Mouse (Mus musculus) liver, embryonic 15.5 days (tissue): ENCODE data around the gene Rbm14. TPM values are rescaled to one million over a fixed set of nuclear protein-coding genes. Genes with fewer than 3 reads are reported as not detected.
"Not testable (repeated sequence)": the region's sequence is repeated elsewhere in the genome, so short reads cannot be mapped to it uniquely, and the experiment has no call there.

ENCODE experiments used
- ATAC-seq: fragments of 200-750 bp; cut with Nextera tagmentation; 2 replicates; pipeline ENCODE4 v1.8.0; 2017; ENCODE audit warnings: moderate number of reproducible peaks, mild to moderate bottlenecking, moderate library complexity; ENCODE audit not compliant: insufficient read depth
- H3K27ac ChIP-seq: fragments of 300-500 bp; sonication (generic); replicated peaks from 2 replicates; pipeline ENCODE4 v1.5.1; 2015; ENCODE audit warnings: mild to moderate bottlenecking, inconsistent platforms
- H3K27me3 ChIP-seq: fragments of 300-500 bp; sonication (generic); 2 replicates; pipeline ENCODE4 v1.6.1; 2015; ENCODE audit warnings: mild to moderate bottlenecking, inconsistent platforms
- H3K36me3 ChIP-seq: fragments of 300-500 bp; sonication (generic); replicated peaks from 2 replicates; pipeline ENCODE4 v1.6.1; 2015; ENCODE audit warnings: moderate library complexity, mild to moderate bottlenecking, inconsistent platforms
- H3K4me1 ChIP-seq: fragments of 300-500 bp; sonication (generic); replicated peaks from 2 replicates; pipeline ENCODE4 v1.6.1; 2015; ENCODE audit warnings: inconsistent platforms
- H3K4me2 ChIP-seq: fragments of 300-500 bp; sonication (generic); 2 replicates; pipeline ENCODE4 v1.6.1; 2015; ENCODE audit warnings: moderate library complexity, mild to moderate bottlenecking, inconsistent platforms
- H3K4me3 ChIP-seq: fragments of 300-500 bp; sonication (generic); replicated peaks from 2 replicates; pipeline ENCODE4 v1.5.1; 2015; ENCODE audit warnings: mild to moderate bottlenecking, inconsistent platforms
- H3K9ac ChIP-seq: fragments of 300-500 bp; sonication (generic); 2 replicates; pipeline ENCODE4 v1.6.1; 2015; ENCODE audit warnings: moderate library complexity, mild to moderate bottlenecking, inconsistent platforms
- H3K9me3 ChIP-seq: fragments of 300-500 bp; sonication (generic); replicated peaks from 2 replicates; pipeline ENCODE4 v1.6.1; 2016; ENCODE audit warnings: inconsistent platforms
- WGBS: fragments of 180-500 bp; shearing (Covaris S2); methylation state at CpG from one replicate; pipeline ENCODE4 v1.1.7; 2015; ENCODE audit warnings: mixed read lengths; ENCODE audit not compliant: insufficient replicate concordance; 5-methylcytosine and 5-hydroxymethylcytosine counted together
- polyA plus RNA-seq: library from polyadenylated mRNA; unstranded; fragments of >200 nt; fragmentation: Nextera tagmentation; extraction: Ambion mirVana; gene quantifications from 2 replicates; pipeline ENCODE4 v1.2.1, GENCODE M21; 2015

The Rbm14 gene
- polyA plus RNA-seq, 1 experiment from 2014 or later: 37.5 TPM

GRCm38 (mm10) chr19:4812334-4812949 is 1.0 kb upstream of the Rbm14 start:
- peak overlapping the region; percentile 94 for H3K27ac ChIP-seq
- H3K36me3 ChIP-seq, H3K9me3 ChIP-seq, H3K27me3 ChIP-seq, ATAC-seq: not testable (repeated sequence)
- H3K9ac ChIP-seq: peak overlapping the region; percentile 72
- H3K4me1 ChIP-seq: peaks cover 27% of the 10 kb centered on the region
- H3K4me3 ChIP-seq: peak overlapping the region; percentile 83
- 65% methylated on average over 8 of the region's 8 CpGs for WGBS
- peak overlapping the region; percentile 72 for H3K4me2 ChIP-seq

- Histone ChIP-seq H3K4me1 (peaks cover 32% of the 10 kb centered on the region), H3K9me3 (no peaks in the 10 kb centered on the region), H3K4me2 (peak overlapping the region; percentile 72), H3K27ac (peak overlapping the region; percentile 94), H3K9ac (peak overlapping the region; percentile 72), H3K27me3 (no peaks in the 10 kb centered on the region), H3K36me3 (no peaks in the 10 kb centered on the region), H3K4me3 (peak overlapping the region; percentile 83)
- no peak; the same call in 1 of the 2 replicates for ATAC-seq
- 3% methylated on average over 12 of the region's 12 CpGs for WGBS
These were observed 442 bp upstream of the Rbm14 start for GRCm38 (mm10) chr19:4811909-4812242.

- under 1% methylated on average over 17 of the region's 17 CpGs for WGBS
- ATAC-seq: no peak
- H3K9ac ChIP-seq: peak overlapping the region; percentile 82
These were observed 730 bp downstream of the Rbm14 start for GRCm38 (mm10) chr19:4810746-4811062.

GRCm38 (mm10) chr19:4810309-4810708 is 1.1 kb downstream of the Rbm14 start:
- Histone ChIP-seq H3K4me2 (peak overlapping the region; percentile 76), H3K4me1 (peaks cover 33% of the 10 kb centered on the region), H3K27me3 (no peaks in the 10 kb centered on the region), H3K9ac (peak overlapping the region; percentile 82), H3K36me3 (no peaks in the 10 kb centered on the region), H3K9me3 (no peaks in the 10 kb centered on the region), H3K4me3 (peak overlapping the region; percentile 83), H3K27ac (peak overlapping the region; percentile 94)
- WGBS: under 1% methylated on average over 14 of the region's 14 CpGs
- no peak for ATAC-seq

More at GRCm38 (mm10) chr19:4810746-4811062, 730 bp downstream of the Rbm14 start:
- Histone ChIP-seq H3K9me3 (no peaks in the 10 kb centered on the region), H3K4me2 (peak overlapping the region; percentile 76), H3K4me1 (peaks cover 32% of the 10 kb centered on the region), H3K36me3 (no peaks in the 10 kb centered on the region), H3K27ac (peak overlapping the region; percentile 94), H3K4me3 (peak overlapping the region; percentile 83), H3K27me3 (no peaks in the 10 kb centered on the region)

GRCm38 (mm10) chr19:4803283-4803682 is 8.2 kb downstream of the Rbm14 start:
- no peak for ATAC-seq
- peaks cover 34% of the 10 kb centered on the region for H3K4me1 ChIP-seq

GRCm38 (mm10) chr19:4802691-4803091 is 8.7 kb downstream of the Rbm14 start:
- Histone ChIP-seq H3K4me2 (no peak overlapping the region), H3K4me1 (peaks cover 30% of the 10 kb centered on the region), H3K27ac (no peak overlapping the region), H3K36me3 (peaks cover 66% of the 10 kb centered on the region), H3K9me3 (no peaks in the 10 kb centered on the region), H3K4me3 (no peak overlapping the region), H3K9ac (no peak overlapping the region), H3K27me3 (no peaks in the 10 kb centered on the region)
- no peak for ATAC-seq
- 96% methylated on average over 7 of the region's 7 CpGs for WGBS

More at GRCm38 (mm10) chr19:4803283-4803682, 8.2 kb downstream of the Rbm14 start:
- no peaks in the 10 kb centered on the region for H3K27me3 ChIP-seq
- 85% methylated on average over 10 of the region's 10 CpGs for WGBS
- H3K9ac ChIP-seq: no peak overlapping the region
- H3K27ac ChIP-seq: no peak overlapping the region
- no peaks in the 10 kb centered on the region for H3K9me3 ChIP-seq
- no peak overlapping the region for H3K4me3 ChIP-seq
- peaks cover 60% of the 10 kb centered on the region for H3K36me3 ChIP-seq
- H3K4me2 ChIP-seq: no peak overlapping the region

GRCm38 (mm10) chr19:4799083-4799482 is 12.4 kb downstream of the Rbm14 start:
- no peak for ATAC-seq
- no peaks in the 10 kb centered on the region for H3K9me3 ChIP-seq
- no peaks in the 10 kb centered on the region for H3K27me3 ChIP-seq
- no peak overlapping the region for H3K9ac ChIP-seq
- no peak overlapping the region for H3K4me2 ChIP-seq
- no peak overlapping the region for H3K27ac ChIP-seq
- 81% methylated on average over 5 of the region's 5 CpGs for whole genome bisulfite sequencing
- no peak overlapping the region for H3K4me3 ChIP-seq
- H3K4me1 ChIP-seq: peaks cover 45% of the 10 kb centered on the region
- H3K36me3 ChIP-seq: peaks cover 80% of the 10 kb centered on the region

GRCm38 (mm10) chr19:4797846-4798245 is 13.6 kb downstream of the Rbm14 start:
- Histone ChIP-seq H3K9me3 (no peaks in the 10 kb centered on the region), H3K9ac (no peak overlapping the region), H3K27ac (no peak overlapping the region), H3K4me1 (peaks cover 40% of the 10 kb centered on the region), H3K4me3 (no peak overlapping the region), H3K4me2 (no peak overlapping the region), H3K27me3 (no peaks in the 10 kb centered on the region), H3K36me3 (peaks cover 68% of the 10 kb centered on the region)
- 90% methylated on average over 2 of the region's 2 CpGs for WGBS
- no peak for ATAC-seq

GRCm38 (mm10) chr19:4795929-4796328 is 15.5 kb downstream of the Rbm14 start:
- Histone ChIP-seq H3K4me2 (no peak overlapping the region), H3K4me3 (no peak overlapping the region), H3K4me1 (peaks cover 52% of the 10 kb centered on the region), H3K27ac (peak overlapping the region; percentile 7), H3K9ac (no peak overlapping the region), H3K36me3 (peaks cover 62% of the 10 kb centered on the region), H3K9me3 (no peaks in the 10 kb centered on the region), H3K27me3 (no peaks in the 10 kb centered on the region)
- ATAC-seq: no peak
- WGBS: 75% methylated on average over 1 of the region's 1 CpGs

GRCm38 (mm10) chr19:4793831-4794422 is 17.5 kb downstream of the Rbm14 start, which contains the start of gene Rbm4:
Rbm4 (minus strand) TSS chr19:4793901.
- peak within 1 kb of the TSS; percentile 68 for H3K9ac ChIP-seq
- under 1% methylated on average over 31 of the region's 31 CpGs for WGBS
- H3K4me3 ChIP-seq: peak within 1 kb of the TSS; percentile 78
- peak; percentile 95 for ATAC-seq
- no peaks in the 10 kb centered on the region for H3K9me3 ChIP-seq
- peaks cover 66% of the 10 kb centered on the region for H3K4me1 ChIP-seq
- no peaks in the 10 kb centered on the region for H3K27me3 ChIP-seq
- H3K27ac ChIP-seq: peak within 1 kb of the TSS; percentile 88
- peak within 1 kb of the TSS; percentile 74 for H3K4me2 ChIP-seq
- peaks cover 60% of the 10 kb centered on the region for H3K36me3 ChIP-seq

- Histone ChIP-seq H3K27me3 (no peaks in the 10 kb centered on the region), H3K36me3 (peaks cover 60% of the 10 kb centered on the region), H3K4me1 (peaks cover 66% of the 10 kb centered on the region), H3K9me3 (no peaks in the 10 kb centered on the region), H3K4me2 (peak overlapping the region; percentile 74), H3K4me3 (peak overlapping the region; percentile 78), H3K27ac (peak overlapping the region; percentile 88), H3K9ac (peak overlapping the region; percentile 68)
- ATAC-seq: peak; percentile 52
- under 1% methylated on average over 16 of the region's 16 CpGs for WGBS
These were observed 18.1 kb downstream of the Rbm14 start for GRCm38 (mm10) chr19:4793281-4793830.
